Comparison of ENCODE assay signal across 1 mouse cellular context in the genomic region with DNA sequence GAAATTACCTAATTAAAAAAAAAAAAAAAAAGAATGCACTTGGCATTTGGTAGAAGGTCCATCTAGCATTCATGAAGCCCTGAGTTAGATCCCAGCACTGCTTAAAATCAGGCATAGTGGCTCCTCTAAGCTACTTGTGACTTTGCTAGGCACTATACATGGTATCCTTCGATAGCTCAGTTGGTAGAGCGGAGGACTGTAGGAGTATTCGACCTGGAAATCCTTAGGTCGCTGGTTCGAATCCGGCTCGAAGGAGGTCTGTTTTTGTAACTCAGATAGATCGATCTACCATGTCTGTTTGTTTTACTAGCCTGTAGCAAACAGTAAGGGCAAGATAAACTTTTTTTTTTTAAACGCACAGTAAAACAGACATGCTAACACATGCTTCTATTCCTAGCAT.
TF ChIP-seq lines count a peak whose summit lies in the region.

No protein-coding gene starts in this region.

TF ChIP-seq in CH12.LX, 34 proteins besides CTCF, POLR2A, EP300 and RAD21 (continued from another document):
- TF ChIP-seq UBTF (IDR thresholded peaks at IDR 0.05; ENCODE audit: low read depth, low read length), result no peak
- no peak for TF ChIP-seq NELFE (IDR thresholded peaks at IDR 0.05; ENCODE audit: low read depth, low read length)
- no peak for TF ChIP-seq ZKSCAN1 (IDR thresholded peaks at IDR 0.05; ENCODE audit: borderline replicate concordance, low read depth, low read length)
- no peak for TF ChIP-seq RCOR1 (conservative IDR thresholded peaks at IDR 0.05; ENCODE audit: low read depth, low read length)
- TF ChIP-seq ETS1 (conservative IDR thresholded peaks at IDR 0.05; ENCODE audit: low read depth, low read length), result no peak
- no peak for TF ChIP-seq IRF4 (IDR thresholded peaks at IDR 0.05; ENCODE audit: low read depth, low read length)
- no peak for TF ChIP-seq CHD2 (IDR thresholded peaks at IDR 0.05; ENCODE audit: low read length)
- TF ChIP-seq JUN (IDR thresholded peaks at IDR 0.05; ENCODE audit: insufficient read depth, low read depth, low read length), result no peak
- TF ChIP-seq POLR2AphosphoS2 (IDR thresholded peaks at IDR 0.05; ENCODE audit: low read depth, low read length), result no peak
- TF ChIP-seq HCFC1 (IDR thresholded peaks at IDR 0.05; ENCODE audit: low read depth, low read length), result no peak
- no peak for TF ChIP-seq BHLHE40 (IDR thresholded peaks at IDR 0.05; ENCODE audit: low read depth, low read length)
- TF ChIP-seq MAFK (IDR thresholded peaks at IDR 0.05; ENCODE audit: insufficient replicate concordance, low read length), result peak; percentile 99
- TF ChIP-seq USF1 (IDR thresholded peaks at IDR 0.05; ENCODE audit: low read depth, low read length), result no peak
